Mouse (Mus musculus): Measurements from ENCODE around the gene Reg4. TPM values are rescaled to one million over a fixed set of nuclear protein-coding genes. Genes with fewer than 3 reads are reported as not detected.

Gene Reg4
- total and polyA plus RNA-seq, 2 experiments from 2014 or later, result not detected

GRCm38 (mm10) chr3:98236266-98236665, 14.3 kb downstream of the Reg4 start:
- Histone ChIP-seq H3K27ac (ENCODE audit: low read depth, low read length) (no peak overlapping the region), H3K27me3 (ENCODE audit: insufficient read depth, low read length) (no peaks in the 10 kb centered on the region), H3K9ac (no peak overlapping the region), H3K4me3 (ENCODE audit: low read depth, low read length) (no peak overlapping the region), H3K9me3 (ENCODE audit: low read length) (no peaks in the 10 kb centered on the region), H3K4me2 (ENCODE audit: low read depth) (no peak overlapping the region), H3K36me3 (ENCODE audit: insufficient read depth) (no peaks in the 10 kb centered on the region), H3K4me1 (ENCODE audit: insufficient read depth) (no peaks in the 10 kb centered on the region)
- 91% methylated on average over 6 of the region's 6 CpGs for WGBS
- TF ChIP-seq CTCF (IDR thresholded peaks at IDR 0.05; ENCODE audit: low read depth), result no peak
- DNase-seq, result no peak
- ATAC-seq, result no peak

GRCm38 (mm10) chr3:98237240-98237639, 15.3 kb downstream of the Reg4 start:
- H3K36me3 ChIP-seq (ENCODE audit: insufficient read depth), result no peaks in the 10 kb centered on the region
- ATAC-seq (no peak), DNase-seq (no peak)

GRCm38 (mm10) chr3:98238150-98238549, 16.2 kb downstream of the Reg4 start:
- DNase-seq (no peak), ATAC-seq (no peak)
- WGBS, result 80% methylated on average over 3 of the region's 3 CpGs
- no peak for TF ChIP-seq CTCF (IDR thresholded peaks at IDR 0.05; ENCODE audit: low read depth)
- H3K4me1 ChIP-seq (ENCODE audit: insufficient read depth), result no peaks in the 10 kb centered on the region
- no peak overlapping the region for H3K4me2 ChIP-seq (ENCODE audit: low read depth)
- H3K4me3 ChIP-seq (ENCODE audit: low read depth, low read length), result no peak overlapping the region
- no peak overlapping the region for H3K9ac ChIP-seq
- no peak overlapping the region for H3K27ac ChIP-seq (ENCODE audit: low read depth, low read length)
- H3K36me3 ChIP-seq (ENCODE audit: insufficient read depth), result no peaks in the 10 kb centered on the region
- H3K9me3 ChIP-seq (ENCODE audit: low read length), result no peaks in the 10 kb centered on the region
- no peaks in the 10 kb centered on the region for H3K27me3 ChIP-seq (ENCODE audit: insufficient read depth, low read length)

More at GRCm38 (mm10) chr3:98237240-98237639, 15.3 kb downstream of the Reg4 start:
- 89% methylated on average over 5 of the region's 5 CpGs for WGBS
- Histone ChIP-seq H3K4me2 (ENCODE audit: low read depth) (no peak overlapping the region), H3K27me3 (ENCODE audit: insufficient read depth, low read length) (no peaks in the 10 kb centered on the region), H3K4me3 (ENCODE audit: low read depth, low read length) (no peak overlapping the region), H3K4me1 (ENCODE audit: insufficient read depth) (no peaks in the 10 kb centered on the region), H3K27ac (ENCODE audit: low read depth, low read length) (no peak overlapping the region), H3K9me3 (ENCODE audit: low read length) (no peaks in the 10 kb centered on the region), H3K9ac (no peak overlapping the region)
- TF ChIP-seq CTCF (IDR thresholded peaks at IDR 0.05; ENCODE audit: low read depth), result no peak

- WGBS, result 83% methylated on average over 3 of the region's 3 CpGs
- Histone ChIP-seq H3K4me3 (ENCODE audit: low read depth, low read length) (no peak overlapping the region), H3K9ac (no peak overlapping the region), H3K27me3 (ENCODE audit: insufficient read depth, low read length) (no peaks in the 10 kb centered on the region), H3K4me1 (ENCODE audit: insufficient read depth) (no peaks in the 10 kb centered on the region), H3K9me3 (ENCODE audit: low read length) (no peaks in the 10 kb centered on the region), H3K27ac (ENCODE audit: low read depth, low read length) (no peak overlapping the region), H3K36me3 (ENCODE audit: insufficient read depth) (no peaks in the 10 kb centered on the region), H3K4me2 (ENCODE audit: low read depth) (no peak overlapping the region)
- no peak for DNase-seq
- ATAC-seq, result no peak
- no peak for TF ChIP-seq CTCF (IDR thresholded peaks at IDR 0.05; ENCODE audit: low read depth)
These were observed 20.1 kb downstream of the Reg4 start for GRCm38 (mm10) chr3:98242051-98242450.

- whole genome bisulfite sequencing, result 81% methylated on average over 8 of the region's 8 CpGs
- no peak for TF ChIP-seq CTCF (IDR thresholded peaks at IDR 0.05; ENCODE audit: low read depth)
- ATAC-seq (no peak), DNase-seq (no peak)
- Histone ChIP-seq H3K27ac (ENCODE audit: low read depth, low read length) (no peak overlapping the region), H3K4me2 (ENCODE audit: low read depth) (no peak overlapping the region), H3K9ac (no peak overlapping the region), H3K4me1 (ENCODE audit: insufficient read depth) (no peaks in the 10 kb centered on the region), H3K36me3 (ENCODE audit: insufficient read depth) (no peaks in the 10 kb centered on the region), H3K27me3 (ENCODE audit: insufficient read depth, low read length) (no peaks in the 10 kb centered on the region), H3K4me3 (ENCODE audit: low read depth, low read length) (no peak overlapping the region), H3K9me3 (ENCODE audit: low read length) (no peaks in the 10 kb centered on the region)
These were observed 20.6 kb downstream of the Reg4 start for GRCm38 (mm10) chr3:98242458-98243037.

- H3K27ac ChIP-seq (ENCODE audit: low read depth, low read length), result no peak overlapping the region
- WGBS, result 12% methylated on average over 8 of the region's 8 CpGs
- H3K4me1 ChIP-seq (ENCODE audit: insufficient read depth), result no peaks in the 10 kb centered on the region
- H3K9ac ChIP-seq, result no peak overlapping the region
- no peaks in the 10 kb centered on the region for H3K36me3 ChIP-seq (ENCODE audit: insufficient read depth)
- no peaks in the 10 kb centered on the region for H3K9me3 ChIP-seq (ENCODE audit: low read length)
- DNase-seq (no peak), ATAC-seq (no peak)
- TF ChIP-seq CTCF (IDR thresholded peaks at IDR 0.05; ENCODE audit: low read depth), result no peak
- H3K4me3 ChIP-seq (ENCODE audit: low read depth, low read length), result no peak overlapping the region
- no peak overlapping the region for H3K4me2 ChIP-seq (ENCODE audit: low read depth)
- H3K27me3 ChIP-seq (ENCODE audit: insufficient read depth, low read length), result no peaks in the 10 kb centered on the region
These were observed 23.9 kb downstream of the Reg4 start for GRCm38 (mm10) chr3:98245892-98246291.

GRCm38 (mm10) chr3:98246985-98247751, 25.2 kb downstream of the Reg4 start:
- no peak overlapping the region for H3K9ac ChIP-seq
- no peak overlapping the region for H3K4me2 ChIP-seq (ENCODE audit: low read depth)
- no peak overlapping the region for H3K27ac ChIP-seq (ENCODE audit: low read depth, low read length)
- no peaks in the 10 kb centered on the region for H3K27me3 ChIP-seq (ENCODE audit: insufficient read depth, low read length)
- TF ChIP-seq CTCF (IDR thresholded peaks at IDR 0.05; ENCODE audit: low read depth), result no peak
- WGBS, result 38% methylated on average over 7 of the region's 7 CpGs
- ATAC-seq, result no peak
- no peaks in the 10 kb centered on the region for H3K9me3 ChIP-seq (ENCODE audit: low read length)
- DNase-seq, result no peak
- H3K4me3 ChIP-seq (ENCODE audit: low read depth, low read length), result no peak overlapping the region
- H3K4me1 ChIP-seq (ENCODE audit: insufficient read depth), result no peaks in the 10 kb centered on the region
- H3K36me3 ChIP-seq (ENCODE audit: insufficient read depth), result no peaks in the 10 kb centered on the region
